Mouse (Mus musculus) adrenal gland, adult 18-20 months (tissue): ENCODE results near the gene Prkacb. TPM values are rescaled to one million over a fixed set of nuclear protein-coding genes. Genes with fewer than 3 reads are reported as not detected.

ENCODE experiments used
- DNase-seq, 2 experiments: peaks; one replicate each; pipeline ENCODE4 v3.0.0; 2021 to 2022; ENCODE audit warnings: low spot score in 2 of 2
- total RNA-seq, 2 experiments: library from RNA; stranded (reverse); gene quantifications; 1 replicate in 1 of 2; 2 replicates in 1 of 2; pipeline ENCODE4 v1.2.3; 2021

Gene Prkacb
- total RNA-seq, 2 experiments from 2014 or later = 99.8 to 120 TPM

DNA sequence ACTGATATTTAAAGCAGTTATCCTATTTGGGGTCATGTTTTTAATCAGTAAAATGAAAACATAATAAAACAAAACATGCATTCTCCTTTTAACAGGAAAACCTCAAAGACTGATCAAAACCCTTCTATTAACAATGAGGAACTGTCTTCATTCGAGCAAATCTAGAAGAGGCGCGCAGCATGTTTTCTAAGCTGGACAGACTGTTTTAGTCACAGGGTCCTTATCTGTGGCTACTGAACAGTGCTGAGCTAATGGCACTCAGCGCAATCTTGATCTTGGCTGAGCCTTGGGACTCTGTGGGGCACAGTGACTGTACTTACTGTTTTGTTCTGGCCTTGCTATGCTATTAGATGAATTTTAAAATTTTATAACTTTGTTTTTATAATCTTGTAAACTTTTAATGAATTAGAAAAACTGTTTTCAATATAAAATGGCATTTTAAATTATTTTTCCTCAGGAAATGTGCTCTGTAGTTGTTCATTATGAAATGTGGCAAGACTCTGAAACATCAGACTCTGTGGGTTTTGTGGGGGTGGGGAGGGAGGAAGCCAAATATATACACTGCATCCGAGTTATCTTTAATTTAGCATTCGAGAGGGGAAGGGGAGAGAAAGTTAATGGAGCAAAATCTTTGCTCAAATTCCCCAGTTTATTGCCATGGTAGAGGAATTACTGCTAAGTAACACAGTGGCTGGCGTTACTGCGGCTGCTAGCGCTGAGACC, 77.7 kb downstream of the Prkacb start:
- DNase-seq = no peak

DNA sequence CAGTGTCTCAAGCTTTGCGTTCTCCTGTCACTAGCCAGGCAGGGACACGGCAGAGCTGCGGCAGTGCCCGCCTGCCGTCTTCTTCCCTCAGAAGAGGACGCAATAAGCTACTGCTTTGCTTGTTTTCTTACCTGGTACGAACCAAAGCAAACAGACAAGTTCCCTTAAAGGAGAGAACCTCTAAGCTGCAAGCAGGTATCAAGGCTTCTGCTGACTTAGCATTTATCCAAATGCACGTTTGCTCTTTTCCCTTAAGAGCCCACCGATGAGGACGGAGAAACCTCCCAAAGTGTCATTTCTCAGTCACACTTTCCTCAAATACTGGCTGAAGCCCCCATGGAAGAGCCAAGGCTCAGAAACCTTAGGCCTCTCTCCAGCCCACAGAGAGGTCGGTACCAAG, 81.3 kb downstream of the Prkacb start:
- no peak for DNase-seq

GRCm38 (mm10) chr3:146723037-146723436, 89.8 kb downstream of the Prkacb start:
- no peak for DNase-seq

- DNase-seq = no peak
Measured at GRCm38 (mm10) chr3:146719696-146720095, 93.1 kb downstream of the Prkacb start.

- no peak for DNase-seq
Measured at GRCm38 (mm10) chr3:146718251-146718650, 94.5 kb downstream of the Prkacb start.

- no peak for DNase-seq
Measured at GRCm38 (mm10) chr3:146712305-146712704, 100.5 kb downstream of the Prkacb start.

DNA sequence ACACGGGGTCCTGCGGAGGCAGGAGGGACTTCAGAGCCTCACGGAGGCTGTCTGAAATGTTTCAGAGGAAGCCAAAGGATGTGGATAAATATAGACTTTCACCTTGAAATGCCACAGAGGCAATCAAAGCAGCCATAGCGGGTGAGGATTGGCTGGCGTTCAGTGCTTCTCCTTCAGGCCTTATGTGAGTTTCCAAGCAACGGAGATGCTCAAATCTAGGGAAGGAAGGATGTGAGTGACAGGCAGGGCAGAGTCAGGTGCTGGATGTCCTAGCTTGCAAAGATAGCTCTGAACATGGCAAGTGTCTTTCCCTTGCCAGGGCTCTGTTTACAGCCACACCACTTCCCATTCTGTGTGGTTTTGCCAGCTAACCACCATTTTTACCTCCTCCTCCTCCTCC, 101.2 kb downstream of the Prkacb start:
- DNase-seq = no peak

- no peak for DNase-seq
Measured at GRCm38 (mm10) chr3:146711084-146711483, 101.7 kb downstream of the Prkacb start.

DNA sequence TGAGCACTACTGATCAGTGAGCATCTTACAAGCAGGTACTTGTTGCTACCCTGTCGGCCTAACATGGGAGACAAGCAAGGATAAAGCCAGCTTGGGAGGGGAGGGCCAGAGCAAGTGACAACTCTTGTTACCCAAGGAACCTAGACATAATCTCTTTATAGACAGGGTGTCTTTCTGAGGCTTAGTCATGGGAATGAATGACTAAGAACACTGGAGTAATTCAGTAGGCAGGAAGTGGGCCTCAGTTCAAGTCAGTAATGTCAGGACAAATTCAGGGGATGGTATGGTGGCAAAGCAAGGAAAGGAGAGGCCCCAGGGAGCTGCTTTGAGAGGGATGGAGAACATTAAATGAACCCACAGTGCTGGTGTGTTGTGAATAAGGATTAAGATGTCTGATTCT, 103.7 kb downstream of the Prkacb start:
- DNase-seq = no peak

GRCm38 (mm10) chr3:146708381-146708780, 104.4 kb downstream of the Prkacb start:
- no peak for DNase-seq

DNA sequence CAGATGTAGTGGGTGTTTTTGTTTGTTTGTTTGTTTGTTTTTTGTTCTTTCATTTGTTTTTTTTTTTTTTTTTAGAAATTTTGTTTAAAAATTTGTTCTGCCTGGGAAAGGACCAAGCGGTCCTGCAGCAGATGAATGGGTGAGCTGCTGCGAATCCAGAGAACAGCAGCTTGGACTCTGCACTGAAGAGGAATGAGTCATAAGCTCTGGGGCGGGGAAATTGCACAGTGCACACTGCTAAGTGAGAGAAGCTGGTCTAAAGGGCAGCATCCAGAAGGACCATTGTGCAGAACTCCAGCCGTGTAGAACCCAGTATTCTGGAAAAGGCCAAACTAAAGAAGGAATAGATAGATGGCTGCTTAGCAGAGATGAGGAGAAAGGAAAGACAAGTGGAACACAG, 108.7 kb downstream of the Prkacb start:
- no peak for DNase-seq

DNA sequence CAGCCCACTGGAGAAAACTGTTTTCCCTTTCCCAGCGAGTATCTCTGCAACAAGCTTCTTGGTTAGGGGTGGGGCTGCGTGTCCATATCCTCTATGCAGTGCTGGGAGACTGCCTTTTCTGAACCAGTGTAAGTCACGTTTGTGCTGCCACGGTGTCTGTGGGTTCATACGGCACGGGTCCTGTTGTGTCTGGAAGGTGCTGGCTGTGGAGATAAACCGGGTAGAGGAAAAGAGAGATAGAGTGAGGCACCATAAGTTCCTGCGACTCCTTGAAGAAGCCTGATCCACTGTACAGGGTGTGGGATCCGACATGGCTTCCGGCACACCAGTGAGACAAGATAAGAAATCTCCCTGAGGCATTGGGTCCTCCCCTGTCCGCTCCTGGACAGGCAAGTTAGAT, 112.7 kb downstream of the Prkacb start:
- DNase-seq = no peak

GRCm38 (mm10) chr3:146698982-146699381, 113.8 kb downstream of the Prkacb start:
- DNase-seq = peak in 1 of 2 experiments; percentile 31

GRCm38 (mm10) chr3:146692547-146692946, 120.2 kb downstream of the Prkacb start:
- DNase-seq = no peak

GRCm38 (mm10) chr3:146687121-146687725, 125.6 kb downstream of the Prkacb start:
- DNase-seq = no peak

DNA sequence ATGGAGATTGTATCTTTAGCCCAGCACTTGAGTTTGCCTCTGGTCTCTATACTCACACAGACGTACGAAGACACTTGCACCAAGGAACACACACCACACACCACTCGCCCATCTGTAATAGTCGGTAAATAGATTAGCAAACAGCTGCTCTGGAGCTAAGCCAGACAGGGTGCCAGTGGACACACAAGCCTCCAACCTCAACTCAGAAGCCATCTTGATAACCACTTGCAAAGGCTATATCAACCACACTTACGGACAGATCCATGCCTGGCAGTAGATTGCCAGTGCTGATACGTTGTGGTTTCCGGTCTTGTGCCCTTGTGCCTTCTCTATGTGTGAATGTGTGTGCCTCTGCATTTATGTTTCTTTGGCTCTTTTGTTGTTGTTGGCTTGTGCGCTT, 126.4 kb downstream of the Prkacb start:
- no peak for DNase-seq

- peak; percentile 35 to 53 for DNase-seq
Measured at GRCm38 (mm10) chr3:146684811-146685675, 127.7 kb downstream of the Prkacb start, which contains the start of gene Samd13. TSS of gene Samd13 (minus strand) at chr3:146685592.

DNA sequence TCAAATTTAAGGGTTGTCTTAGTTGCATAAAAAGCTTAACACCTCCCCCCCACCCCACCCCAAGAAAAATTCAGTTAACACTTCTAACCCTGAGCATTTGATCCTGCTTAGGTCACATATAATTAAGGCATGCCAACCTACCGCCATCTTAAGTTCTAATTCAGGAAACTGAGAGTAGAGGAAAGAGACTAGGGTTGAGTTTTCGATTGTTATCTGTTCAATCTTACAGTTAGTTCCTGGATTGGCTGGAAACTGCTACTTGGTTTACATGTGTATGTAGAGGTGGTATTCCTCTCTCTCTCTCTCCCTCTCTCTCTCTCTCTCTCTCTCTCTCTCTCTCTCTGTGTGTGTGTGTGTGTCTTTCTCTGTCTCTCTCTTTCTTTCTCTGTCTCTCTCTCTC, 129.7 kb downstream of the Prkacb start:
- DNase-seq = no peak

GRCm38 (mm10) chr3:146682140-146682651, 130.6 kb downstream of the Prkacb start:
- DNase-seq = peak; percentile 45 to 50

DNA sequence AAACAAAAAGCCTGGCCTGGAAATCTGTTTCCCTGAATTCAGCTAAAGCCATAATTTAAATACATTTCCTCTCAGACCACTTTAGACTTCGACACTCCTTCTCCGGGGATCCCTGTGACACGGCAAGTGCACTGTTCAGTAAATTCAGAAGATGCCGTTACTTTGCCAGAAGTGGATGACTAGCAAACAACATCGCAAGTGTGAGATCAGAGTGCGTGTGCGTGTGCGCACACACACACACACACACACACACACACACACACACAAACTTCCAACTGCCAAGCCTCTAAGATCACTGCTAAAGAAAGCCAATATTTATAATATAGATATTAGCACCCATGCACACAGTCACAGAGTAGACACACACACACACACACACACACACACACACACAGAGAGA, 131.1 kb downstream of the Prkacb start:
- DNase-seq = no peak

DNA sequence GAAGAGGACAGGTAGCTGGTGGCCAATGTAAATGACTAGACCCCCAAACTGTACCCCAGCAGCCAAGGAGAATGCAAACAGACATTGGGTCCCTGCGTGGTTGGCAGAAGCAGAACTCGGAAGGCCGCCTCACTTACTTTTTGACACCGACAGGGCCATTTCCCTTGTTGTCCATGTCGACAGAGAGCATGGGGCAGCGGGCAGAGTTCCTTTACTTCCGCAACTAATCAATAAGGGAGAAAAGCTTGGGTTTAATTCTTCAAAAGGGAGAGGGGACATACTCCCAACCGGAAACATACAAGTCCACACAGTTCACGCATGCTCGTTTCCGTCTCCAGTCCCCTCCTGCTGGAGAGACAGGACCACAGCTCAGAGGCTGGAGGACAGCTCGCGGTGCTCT, 132.2 kb downstream of the Prkacb start:
- DNase-seq = no peak

DNA sequence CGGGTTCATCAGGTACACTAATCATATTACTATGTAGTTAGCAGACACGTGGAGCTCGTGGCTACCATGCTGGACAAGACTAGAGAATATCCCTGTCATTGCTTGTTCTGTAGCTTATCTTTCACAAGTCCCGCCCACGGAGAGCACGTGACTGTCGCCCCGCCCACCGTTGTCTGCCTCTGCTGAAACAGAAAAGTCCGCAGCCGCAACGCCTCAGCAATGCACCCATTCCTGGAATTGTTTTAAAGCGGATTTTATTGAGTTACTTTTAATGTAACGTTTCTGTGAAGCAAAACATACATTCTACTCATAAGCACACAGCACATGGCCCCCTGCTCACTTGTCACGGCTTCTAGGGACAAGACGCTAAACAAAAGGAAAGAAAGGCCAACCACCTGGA, 133.1 kb downstream of the Prkacb start:
- DNase-seq = no peak
